Mouse (Mus musculus) hindlimb bud, embryonic 11.5 days (tissue): ENCODE results near the gene Gm11733.

ENCODE experiments used
- DNase-seq: peaks from one replicate; pipeline ENCODE4 v3.0.0-alpha.2; 2012; ENCODE audit warnings: low read depth, low spot score; ENCODE audit errors: extremely low spot score

The Gm11733 gene

DNA sequence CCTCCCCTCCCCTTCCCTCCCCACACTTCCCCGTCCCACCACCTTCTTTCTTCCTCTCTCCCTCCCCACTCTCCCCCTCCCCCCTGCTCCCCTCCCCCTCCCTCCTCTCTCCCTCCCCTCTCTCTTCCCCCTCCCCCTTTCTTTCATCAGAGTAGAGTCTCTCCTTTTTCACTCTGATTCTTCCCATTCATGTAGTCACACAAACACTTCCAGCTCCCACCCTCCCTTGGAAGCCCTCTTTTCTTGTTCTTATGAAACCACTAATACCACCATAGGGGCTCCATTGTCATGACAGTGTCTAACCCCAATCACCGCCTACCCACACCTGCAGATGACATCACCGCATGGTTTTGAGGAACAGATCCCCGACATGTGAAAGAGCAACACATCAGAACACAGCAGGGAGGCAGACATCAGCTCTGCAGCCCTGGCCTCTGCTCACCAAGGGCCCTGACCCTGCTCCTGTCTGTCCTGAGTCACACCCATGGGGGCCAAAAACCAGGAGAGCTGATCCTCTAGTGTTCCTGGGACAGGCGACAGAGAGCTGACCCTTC, 7.5 kb upstream of the Gm11733 start:
- no peak for DNase-seq

DNA sequence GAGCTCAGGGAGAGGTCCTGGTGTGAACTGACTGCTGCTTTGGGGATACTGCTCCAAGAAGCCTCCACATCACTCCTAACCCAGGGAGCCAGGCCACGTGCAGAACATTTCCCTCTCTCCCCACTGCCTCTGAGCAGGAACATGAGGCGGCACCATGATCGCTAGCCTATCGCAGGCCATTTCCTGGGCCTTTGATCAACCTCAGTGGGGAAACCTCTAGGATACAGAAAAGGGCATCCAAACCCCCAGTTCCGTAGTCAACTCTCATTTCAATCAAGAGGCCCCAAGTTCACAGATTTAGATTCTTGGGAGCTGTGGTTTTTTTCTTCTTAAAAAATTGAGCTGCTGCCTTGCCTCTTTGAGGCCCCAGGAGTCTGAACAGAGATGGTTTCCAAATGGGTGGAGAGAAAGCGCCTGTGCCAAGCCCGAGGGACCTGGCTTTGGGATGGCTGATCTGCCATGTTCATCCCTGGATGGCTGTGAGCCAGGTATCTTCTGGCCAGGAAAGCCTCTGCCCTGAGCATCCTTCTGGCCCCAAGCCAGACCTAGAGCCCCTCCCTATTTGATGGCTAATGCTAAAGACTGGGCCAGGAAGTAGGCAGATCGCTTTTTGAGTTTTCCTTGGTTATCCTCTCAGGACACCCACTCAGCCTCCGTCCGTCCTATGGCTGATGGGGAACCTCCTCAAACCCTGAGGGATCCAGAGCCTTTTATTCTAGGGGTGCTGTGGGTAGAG, 5.7 kb upstream of the Gm11733 start:
- DNase-seq, result no peak

DNA sequence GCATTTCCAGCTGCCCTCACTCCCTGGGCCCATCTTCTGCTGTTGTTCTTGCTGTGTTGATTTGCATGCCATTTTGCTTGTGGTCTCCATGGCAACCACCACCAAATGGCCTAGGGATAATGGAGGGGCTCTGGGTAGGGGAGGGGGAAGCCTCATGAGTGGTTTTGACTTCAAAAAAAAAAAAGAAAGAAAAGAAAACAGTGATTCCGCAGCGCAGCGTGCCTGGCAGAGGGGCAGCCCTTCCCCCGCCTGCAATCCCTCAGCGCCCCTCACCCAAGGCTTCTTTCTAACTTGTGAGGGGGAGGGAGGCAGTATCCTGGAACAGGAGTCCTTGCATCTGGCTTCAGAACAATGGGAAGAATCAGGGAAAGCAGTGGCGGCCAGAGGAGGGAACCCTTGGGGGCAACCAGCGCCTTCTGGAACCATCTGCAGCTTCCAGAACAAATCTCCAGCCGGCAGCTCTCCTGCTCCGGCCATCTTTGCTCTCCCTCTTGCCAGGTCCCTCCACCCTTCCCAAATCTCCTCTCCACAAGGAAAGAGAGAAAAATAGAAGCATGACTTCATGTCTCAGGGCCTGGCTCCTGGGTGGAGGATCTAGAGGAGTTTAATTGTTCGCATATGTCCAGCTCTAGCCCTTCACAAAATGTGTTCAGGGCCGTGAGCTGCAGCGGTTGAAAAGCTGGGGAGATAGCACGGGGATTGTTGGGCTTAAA, 5.0 kb upstream of the Gm11733 start:
- no peak for DNase-seq

DNA sequence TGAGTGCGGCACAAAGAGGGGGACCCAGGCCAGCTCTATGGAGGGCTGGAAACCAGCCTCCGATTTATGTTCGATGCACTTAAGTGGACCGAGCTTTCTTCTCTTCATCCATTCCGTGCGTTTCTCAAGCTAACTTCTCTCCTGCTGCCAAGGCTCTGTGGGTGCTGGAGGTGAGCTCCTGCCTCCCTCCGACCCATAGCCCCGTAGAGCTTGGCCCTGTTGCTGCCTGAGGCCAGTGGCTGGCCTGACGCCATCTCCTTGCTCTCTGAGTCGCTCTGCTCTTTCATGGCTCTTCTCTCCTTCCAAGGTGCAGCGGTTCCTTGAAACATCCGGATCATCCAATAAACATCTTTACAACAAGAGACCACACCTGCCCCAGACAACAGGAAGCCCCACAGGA, 4.4 kb upstream of the Gm11733 start:
- no peak for DNase-seq

DNA sequence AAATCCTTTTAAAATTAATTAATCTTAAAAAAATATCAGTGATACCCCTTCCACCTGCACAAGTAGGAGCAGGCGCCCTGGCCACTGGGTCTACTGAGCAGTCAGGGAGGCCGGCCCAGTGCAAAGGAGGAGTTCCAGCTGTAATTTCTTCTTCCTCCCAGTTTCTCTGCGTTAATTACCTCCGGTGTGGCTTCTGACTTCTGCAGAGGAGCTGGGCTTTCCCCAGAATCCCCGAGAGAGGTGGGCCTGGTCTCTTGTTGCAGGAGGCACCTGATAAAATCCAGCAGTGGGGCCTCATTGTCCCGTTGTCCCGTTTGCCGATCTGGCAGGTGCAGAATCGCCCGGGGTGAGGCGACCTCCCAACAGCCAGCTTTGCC, 1.9 kb upstream of the Gm11733 start:
- no peak for DNase-seq

DNA sequence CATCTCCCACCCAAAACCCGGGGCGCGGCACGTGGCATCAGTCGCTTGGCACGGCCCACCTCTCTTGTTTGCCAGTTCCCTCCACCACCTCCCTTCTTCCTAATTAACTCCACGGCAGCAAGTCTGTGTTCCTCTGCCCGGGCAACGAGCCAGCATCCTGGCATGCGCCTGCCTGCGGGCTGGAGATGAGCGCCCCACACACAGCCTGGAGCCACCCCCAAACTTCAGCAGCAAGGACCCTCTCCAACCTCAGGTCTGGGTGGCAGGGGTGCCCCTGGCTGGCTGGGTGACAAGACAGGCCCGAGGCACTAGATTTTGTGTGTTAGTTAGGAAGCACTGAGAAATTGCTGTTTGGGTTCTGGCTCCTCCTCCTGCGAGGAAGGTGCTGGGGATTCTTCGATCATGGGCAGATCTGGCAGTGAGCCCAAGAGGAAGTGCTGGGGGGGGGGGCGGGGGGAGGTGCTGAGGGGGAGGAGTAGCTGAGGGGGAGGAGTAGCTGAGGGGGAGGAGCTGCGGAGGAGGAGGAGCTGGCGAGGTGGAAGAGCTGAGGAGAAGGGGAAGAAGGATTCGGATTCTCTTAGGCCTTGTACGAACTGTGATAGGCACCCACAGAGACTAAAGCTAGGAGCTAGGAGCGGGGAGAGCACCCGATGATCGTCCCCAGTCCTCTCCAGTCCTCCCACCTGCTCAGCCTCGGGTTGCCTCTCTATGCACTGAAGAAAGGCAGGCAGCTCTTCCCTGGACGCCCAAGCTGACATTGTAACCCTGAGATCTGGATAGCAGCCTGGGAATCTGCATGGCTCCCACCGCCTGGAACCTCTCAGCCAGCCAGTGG, 1.3 kb upstream of the Gm11733 start:
- no peak for DNase-seq

DNA sequence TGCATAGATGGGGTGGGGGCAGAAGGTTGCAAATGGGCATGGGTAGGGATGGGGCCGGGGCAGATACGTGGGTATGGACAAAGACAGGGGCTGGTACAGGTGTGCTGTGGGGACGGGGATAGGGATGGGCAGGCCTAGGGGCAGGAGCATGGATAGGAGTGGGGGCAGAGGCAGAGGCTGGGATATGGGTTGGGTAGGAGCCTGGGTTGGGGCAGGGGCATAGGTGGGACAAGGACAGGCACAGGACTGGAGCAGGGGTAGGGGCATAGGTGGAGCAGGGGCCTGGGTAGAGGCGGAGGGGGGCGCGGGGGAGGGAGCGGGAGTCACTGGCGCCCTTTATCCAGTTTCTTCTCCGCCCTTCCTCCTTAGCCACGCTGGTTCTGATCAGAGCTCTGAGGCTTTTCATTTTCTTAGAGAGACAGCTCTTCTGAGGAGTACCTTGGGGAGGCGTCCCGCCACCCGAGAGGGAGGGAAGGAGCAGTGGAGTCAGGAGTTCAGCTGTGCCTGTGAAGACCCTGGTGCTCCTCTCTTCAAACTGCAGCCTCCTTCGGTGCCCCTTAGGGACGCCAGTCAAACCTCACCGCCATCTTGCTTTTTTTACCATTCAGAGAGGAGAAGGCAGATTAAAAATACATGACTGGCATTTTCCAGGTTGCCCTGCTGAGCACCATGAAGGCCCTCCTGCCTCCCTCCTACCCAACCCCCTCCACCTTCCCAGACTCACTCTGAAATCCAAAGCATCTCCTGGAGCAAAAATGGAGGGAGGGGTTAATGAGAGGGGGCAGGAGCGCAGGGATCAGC, 7.4 kb downstream of the Gm11733 start:
- no peak for DNase-seq

DNA sequence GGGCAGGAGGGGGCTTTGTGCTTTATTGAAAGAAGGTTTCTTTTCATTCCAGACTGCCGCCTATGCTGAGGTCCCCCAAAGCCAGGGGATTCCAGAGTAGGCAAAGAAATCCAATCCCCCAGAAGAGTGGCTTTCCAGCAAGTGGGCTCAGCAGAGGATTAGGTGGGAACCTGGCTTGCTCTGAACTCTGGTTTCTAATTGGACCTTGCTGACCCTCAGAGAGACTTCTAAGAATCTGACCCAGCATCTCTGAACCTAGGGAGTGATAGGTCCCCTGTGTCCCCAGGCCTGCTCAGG, 8.0 kb downstream of the Gm11733 start:
- DNase-seq, result no peak

DNA sequence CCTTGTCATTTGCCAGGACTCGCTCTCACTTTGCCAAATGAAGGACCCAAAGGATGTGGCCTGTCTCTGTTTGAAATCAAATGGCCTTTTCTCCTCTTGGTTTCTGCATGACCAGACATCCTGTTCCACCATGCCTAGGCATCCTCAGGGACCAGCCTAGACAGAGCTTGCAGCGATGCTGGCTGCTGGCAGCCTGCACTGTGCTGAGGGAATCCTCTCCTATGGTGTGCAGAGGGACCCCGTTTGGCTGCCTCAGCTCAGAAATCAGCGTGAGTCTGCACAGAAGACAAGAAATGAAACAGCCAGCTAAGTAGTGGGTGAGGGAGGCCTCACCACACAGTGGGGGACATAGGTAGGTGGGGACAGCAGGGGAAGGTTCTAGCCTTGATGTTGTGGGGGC, 12.6 kb downstream of the Gm11733 start:
- DNase-seq, result no peak

DNA sequence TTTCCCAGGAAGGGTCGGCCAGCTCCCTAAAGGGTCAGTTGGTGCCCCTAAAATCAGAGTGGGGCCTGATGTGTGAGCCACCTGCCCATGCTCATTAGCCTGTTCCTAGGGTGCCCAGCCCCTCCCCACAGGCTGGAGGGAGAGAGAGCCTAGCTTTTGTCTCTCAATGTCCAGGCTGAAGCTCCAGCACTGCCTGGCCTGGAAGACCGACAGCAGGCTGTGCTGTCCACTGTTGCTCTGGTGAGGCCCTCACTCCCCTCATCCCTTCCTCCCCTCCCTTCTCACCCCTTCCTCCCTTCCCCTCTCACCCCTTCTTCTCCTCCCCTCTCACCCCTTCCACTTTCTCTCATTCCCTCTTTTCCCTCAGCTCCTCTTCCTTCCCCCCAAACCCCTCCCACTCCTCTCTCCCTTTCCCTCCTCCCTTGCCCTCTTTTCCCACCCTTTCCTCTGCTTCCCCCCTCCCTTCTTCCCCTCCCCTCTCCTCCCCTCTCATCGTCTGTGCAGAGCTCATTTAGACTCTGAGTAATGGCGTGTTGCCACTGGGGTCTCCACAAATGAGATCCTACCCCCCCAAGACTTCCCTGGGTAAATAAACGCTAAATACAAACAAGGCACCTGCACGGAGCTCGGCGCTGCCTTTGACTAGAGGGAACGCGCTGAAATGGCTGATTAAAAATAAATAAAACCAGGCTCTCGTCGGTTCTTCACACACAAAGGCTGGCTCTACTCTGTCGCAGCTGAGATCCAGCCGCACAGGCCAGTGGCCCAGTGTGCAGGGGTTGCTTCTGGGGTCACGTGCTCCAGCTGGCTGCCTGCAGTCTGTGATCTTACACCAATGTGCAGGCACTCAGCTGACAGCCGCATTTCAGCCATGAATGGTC, 13.3 kb downstream of the Gm11733 start:
- DNase-seq, result peak; percentile 49

DNA sequence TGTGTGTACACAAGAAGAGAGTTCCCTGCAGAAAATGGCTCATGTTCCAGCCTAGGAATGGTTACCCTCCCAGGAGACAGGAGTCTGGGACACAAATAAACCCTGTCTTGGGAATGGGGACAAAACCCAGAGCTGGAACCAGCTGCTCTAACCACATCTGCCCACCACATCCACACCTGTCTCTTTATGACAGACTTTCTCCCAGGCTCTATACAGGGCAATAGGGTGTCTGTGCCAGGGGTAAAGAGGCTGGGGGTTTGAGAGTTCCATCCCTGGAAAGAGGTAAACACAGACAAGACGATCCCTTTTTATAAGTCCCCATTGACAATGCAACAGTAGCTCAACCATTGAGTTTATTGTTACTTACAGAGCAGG, 14.0 kb downstream of the Gm11733 start:
- no peak for DNase-seq

DNA sequence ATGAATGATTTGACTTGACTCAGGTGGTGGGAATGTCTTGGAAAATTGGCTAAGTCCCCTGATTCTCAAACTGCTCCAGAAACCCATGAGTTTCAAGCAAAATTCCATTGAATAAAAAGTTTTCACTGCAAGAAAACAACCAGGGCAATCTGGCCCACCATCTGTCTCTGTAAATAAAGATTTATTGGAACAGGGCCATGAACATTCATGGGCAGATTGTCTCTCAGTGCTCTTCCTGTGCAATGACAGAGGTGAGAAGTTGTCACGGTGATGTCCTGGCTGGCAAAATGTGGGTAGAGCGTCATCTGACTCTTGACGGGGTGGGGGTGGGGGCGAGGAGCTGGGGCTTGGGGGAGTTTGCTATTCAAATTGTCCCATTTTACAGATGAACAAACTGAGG, 24.8 kb downstream of the Gm11733 start:
- DNase-seq, result no peak

DNA sequence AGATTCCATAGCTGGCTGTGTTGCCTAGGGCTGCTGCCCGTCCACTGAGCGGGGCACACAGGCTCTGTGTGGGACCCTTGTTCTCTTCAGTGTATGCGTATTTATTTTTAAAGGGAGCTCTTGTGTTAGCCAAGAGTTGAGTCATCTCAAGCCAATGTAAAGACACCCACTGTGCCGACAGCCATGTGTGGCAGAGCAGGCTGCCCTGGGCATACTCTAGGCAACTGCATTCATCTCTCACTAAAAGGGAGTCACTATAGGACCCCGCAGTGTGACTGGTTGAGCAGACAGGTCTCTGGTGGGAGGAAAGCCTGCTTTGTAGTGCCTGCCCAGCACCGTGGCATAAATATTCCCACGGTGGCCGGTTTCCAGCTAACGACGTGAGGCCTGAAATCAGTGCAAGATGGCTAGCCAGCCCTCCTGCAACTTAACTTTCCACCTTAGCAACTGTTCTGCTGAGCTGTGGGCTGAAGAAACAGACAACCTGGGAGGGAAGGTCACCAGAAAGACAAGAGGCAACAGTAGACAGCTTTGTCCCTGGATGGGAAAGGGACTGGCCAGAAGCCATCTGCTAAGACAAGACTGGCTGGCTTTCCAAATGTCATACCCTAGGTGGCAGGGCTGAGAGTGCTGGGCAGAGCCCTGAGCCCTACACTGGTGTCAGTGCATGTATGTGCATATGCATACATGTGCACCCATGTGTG, 31.7 kb downstream of the Gm11733 start:
- DNase-seq, result no peak

DNA sequence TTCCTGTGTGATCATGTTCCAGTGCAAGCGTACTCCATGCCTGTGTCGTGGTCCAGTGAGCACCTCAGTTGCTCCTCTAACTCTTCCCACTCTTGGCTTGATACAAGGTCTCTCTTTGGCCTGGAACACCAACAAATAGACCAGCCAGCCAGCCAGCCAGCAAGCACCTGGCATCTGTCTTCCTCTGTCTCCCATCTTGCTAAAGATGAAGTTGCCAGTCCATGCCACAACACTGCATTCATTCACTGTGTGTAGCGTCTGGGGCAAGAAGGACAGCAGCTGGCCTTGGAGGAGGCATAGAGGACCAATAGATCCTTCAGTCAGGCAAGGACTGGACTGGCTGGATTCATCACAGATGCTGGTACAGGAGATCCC, 32.2 kb downstream of the Gm11733 start:
- no peak for DNase-seq

DNA sequence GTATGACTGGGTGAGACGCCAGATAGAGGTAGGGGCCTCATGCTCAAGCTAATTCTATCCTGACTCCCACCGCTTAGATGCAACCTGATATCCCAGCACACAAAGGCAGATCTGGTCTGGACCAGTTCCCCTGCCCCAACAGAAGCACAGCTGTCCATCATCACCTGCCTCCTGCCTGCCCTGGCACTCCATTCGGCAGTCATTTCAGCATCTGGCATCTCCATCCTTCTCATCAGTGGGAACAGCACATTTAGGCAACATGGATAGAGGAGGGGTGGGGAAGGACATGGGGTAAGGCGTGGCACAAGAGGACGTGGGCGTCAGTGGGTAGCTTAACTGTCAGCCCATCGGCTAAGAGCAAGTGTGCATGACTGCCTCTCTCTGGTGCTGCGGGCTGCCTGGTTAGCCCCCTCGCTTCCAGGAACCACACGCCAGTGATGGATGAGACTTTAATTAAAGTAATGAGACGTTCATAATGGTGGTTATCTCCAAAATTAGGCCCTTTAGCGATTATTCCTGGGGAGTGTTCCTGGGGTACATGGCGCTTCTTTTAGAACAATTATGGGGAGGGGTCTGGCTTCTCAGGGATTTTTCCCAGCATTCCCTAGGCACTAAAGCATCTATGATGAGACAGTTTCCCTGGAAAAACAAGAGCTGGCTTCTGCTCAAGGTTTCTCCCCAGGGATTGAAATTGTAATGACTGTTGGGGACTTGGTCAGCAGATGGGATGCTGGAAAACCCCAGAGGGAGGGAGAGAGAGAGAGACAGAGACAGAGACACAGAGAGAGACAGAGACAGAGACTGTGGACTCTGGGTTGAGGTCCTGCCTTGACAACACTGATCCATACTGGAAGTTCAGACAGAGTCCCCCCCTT, 38.0 kb downstream of the Gm11733 start:
- no peak for DNase-seq

DNA sequence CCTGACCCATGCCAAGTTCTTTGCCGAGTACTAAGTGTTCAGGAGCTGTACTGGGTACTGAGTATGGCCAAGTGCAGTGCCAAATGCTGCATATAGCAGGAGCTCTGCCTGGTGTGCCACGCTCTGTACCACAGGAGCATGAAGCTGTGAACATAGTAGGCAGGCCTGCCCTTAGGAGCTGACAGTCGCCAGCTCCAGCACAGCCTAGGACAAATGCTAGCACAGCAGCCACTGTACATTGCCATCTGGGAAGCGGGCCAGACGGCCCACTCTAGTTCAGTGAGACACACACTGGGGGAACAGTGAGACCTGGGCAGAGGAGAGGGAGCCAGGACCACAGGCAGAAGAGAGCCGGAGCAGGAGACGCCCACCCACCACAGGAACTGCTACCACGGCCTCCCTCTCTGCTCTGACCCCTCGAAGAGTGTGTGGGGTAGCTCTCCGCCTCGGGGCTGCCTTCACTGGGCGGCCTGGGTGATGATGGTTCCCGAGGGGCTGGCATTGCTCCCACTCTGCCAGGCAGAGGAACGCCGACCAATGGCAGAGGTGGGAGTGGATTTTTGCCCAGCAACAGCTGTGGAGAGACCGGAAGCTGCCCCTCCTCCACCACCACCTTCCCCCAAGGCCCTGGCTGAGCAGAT, 38.8 kb downstream of the Gm11733 start:
- DNase-seq, result no peak

DNA sequence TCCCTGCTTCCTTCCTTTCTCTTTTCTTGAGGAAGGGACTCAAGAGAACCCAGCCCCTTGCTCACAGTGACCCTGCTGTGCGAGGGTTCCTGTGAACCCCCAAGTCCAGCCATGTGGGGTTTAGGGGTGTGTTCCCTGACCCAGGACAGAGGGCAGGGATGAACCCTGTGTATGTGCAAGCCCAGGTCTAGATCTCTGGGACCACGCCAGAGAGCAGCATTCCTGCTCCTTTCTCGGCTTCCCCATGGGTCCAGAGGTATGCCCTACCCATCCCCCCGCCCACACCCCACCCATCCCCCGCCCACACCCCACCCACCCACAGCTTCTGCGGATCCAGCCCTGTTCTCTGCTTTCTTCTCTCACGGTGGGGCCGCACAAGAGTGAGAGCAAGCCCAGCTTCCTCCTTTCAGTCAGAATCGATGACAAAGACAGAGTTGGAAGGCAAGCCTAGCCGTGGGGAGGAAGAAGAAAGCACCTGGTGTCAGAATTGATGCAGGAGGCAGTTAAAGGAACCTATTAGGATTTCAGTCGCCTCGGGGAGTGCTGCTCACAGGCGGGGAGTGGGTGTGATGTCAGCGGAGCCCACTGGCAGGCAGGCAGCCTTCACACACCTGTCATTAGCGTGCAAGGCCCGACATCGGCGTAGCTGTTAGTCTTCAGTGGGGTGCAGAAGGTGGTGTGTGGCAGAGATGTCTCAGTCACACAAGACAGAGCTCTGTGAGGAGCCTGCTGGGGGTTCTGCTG, 41.6 kb downstream of the Gm11733 start:
- no peak for DNase-seq
